Mouse (Mus musculus): ENCODE data around the gene BC028528.

- no peak for TF ChIP-seq CTCF (IDR thresholded peaks at IDR 0.05; ENCODE audit: extremely low read depth, insufficient read depth, low read length)
- no peak for TF ChIP-seq POLR2A (IDR thresholded peaks at IDR 0.05; ENCODE audit: extremely low read depth, insufficient read depth, low read length)
Observed at GRCm38 (mm10) chr3:95891211-95892065, at the start of gene BC028528.
